Mouse (Mus musculus): Measurements from ENCODE around the gene Gm12394.
"Not testable (repeated sequence)": the region's sequence is repeated elsewhere in the genome, so short reads cannot be mapped to it uniquely, and the experiment has no call there.

Gm12394 gene

GRCm38 (mm10) chr4:42863487-42863886 lies 6.9 kb upstream of the Gm12394 start:
- not testable (repeated sequence) for DNase-seq (ENCODE audit: low spot score in 2 of 2)

GRCm38 (mm10) chr4:42860483-42860882 lies 3.9 kb upstream of the Gm12394 start:
- DNase-seq (ENCODE audit: low spot score in 2 of 2), result not testable (repeated sequence)

- DNase-seq (ENCODE audit: low spot score in 2 of 2), result not testable (repeated sequence)
Measured at GRCm38 (mm10) chr4:42853788-42854187, 2.8 kb downstream of the Gm12394 start, which contains the start of gene Fam205a1. Gene Fam205a1 (minus strand): TSS chr4:42853888.

- DNase-seq (ENCODE audit: low spot score in 2 of 2), result not testable (repeated sequence)
Measured at GRCm38 (mm10) chr4:42773893-42774292, 82.7 kb downstream of the Gm12394 start, which contains the start of gene Ccl21a. Gene Ccl21a (minus strand): TSS chr4:42773993.

GRCm38 (mm10) chr4:42756477-42756876 lies 100.1 kb downstream of the Gm12394 start, which contains the start of gene Ccl19:
Gene Ccl19 (minus strand): TSS chr4:42756577.
- not testable (repeated sequence) for DNase-seq (ENCODE audit: low spot score in 2 of 2)

GRCm38 (mm10) chr4:42735245-42735644 lies 121.3 kb downstream of the Gm12394 start, which contains the start of gene 4930578G10Rik:
Gene 4930578G10Rik (plus strand): TSS chr4:42735545.
- not testable (repeated sequence) for DNase-seq (ENCODE audit: low spot score in 2 of 2)

All from right cerebral cortex, postnatal 36 days (tissue).